Mouse (Mus musculus): Measurements from ENCODE around the gene Mgat5.

Mgat5 gene

GRCm38 (mm10) chr1:127259669-127260068 is 54.9 kb downstream of the Mgat5 start:
- no peak for DNase-seq (ENCODE audit: low spot score in 2 of 2)

- DNase-seq (ENCODE audit: low spot score in 2 of 2): no peak
These were observed 56.2 kb downstream of the Mgat5 start for GRCm38 (mm10) chr1:127260969-127261368.

- DNase-seq (ENCODE audit: low spot score in 2 of 2): no peak
These were observed 57.5 kb downstream of the Mgat5 start for GRCm38 (mm10) chr1:127262170-127262837.

GRCm38 (mm10) chr1:127267985-127268384 is 63.2 kb downstream of the Mgat5 start:
- no peak for DNase-seq (ENCODE audit: low spot score in 2 of 2)

- no peak for DNase-seq (ENCODE audit: low spot score in 2 of 2)
These were observed 64.5 kb downstream of the Mgat5 start for GRCm38 (mm10) chr1:127269343-127269742.

- DNase-seq (ENCODE audit: low spot score in 2 of 2): no peak
These were observed 65.6 kb downstream of the Mgat5 start for GRCm38 (mm10) chr1:127270273-127271020.

- DNase-seq (ENCODE audit: low spot score in 2 of 2): no peak
These were observed 66.3 kb downstream of the Mgat5 start for GRCm38 (mm10) chr1:127271156-127271555.

GRCm38 (mm10) chr1:127273363-127273762 is 68.5 kb downstream of the Mgat5 start:
- DNase-seq (ENCODE audit: low spot score in 2 of 2): no peak

- DNase-seq (ENCODE audit: low spot score in 2 of 2): no peak
These were observed 70.9 kb downstream of the Mgat5 start for GRCm38 (mm10) chr1:127275572-127276324.

- DNase-seq (ENCODE audit: low spot score in 2 of 2): no peak
These were observed 73.3 kb downstream of the Mgat5 start for GRCm38 (mm10) chr1:127278067-127278466.

GRCm38 (mm10) chr1:127280256-127280655 is 75.4 kb downstream of the Mgat5 start:
- no peak for DNase-seq (ENCODE audit: low spot score in 2 of 2)

- peak in 1 of 2 experiments; percentile 28 for DNase-seq (ENCODE audit: low spot score in 2 of 2)
These were observed 80.2 kb downstream of the Mgat5 start for GRCm38 (mm10) chr1:127284975-127285374.

- DNase-seq (ENCODE audit: low spot score in 2 of 2): no peak
These were observed 82.7 kb downstream of the Mgat5 start for GRCm38 (mm10) chr1:127287505-127287904.

GRCm38 (mm10) chr1:127290879-127291278 is 86.1 kb downstream of the Mgat5 start:
- no peak for DNase-seq (ENCODE audit: low spot score in 2 of 2)

GRCm38 (mm10) chr1:127291721-127292120 is 86.9 kb downstream of the Mgat5 start:
- DNase-seq (ENCODE audit: low spot score in 2 of 2): no peak

- no peak for DNase-seq (ENCODE audit: low spot score in 2 of 2)
These were observed 88.5 kb downstream of the Mgat5 start for GRCm38 (mm10) chr1:127293286-127293685.

- no peak for DNase-seq (ENCODE audit: low spot score in 2 of 2)
These were observed 92.0 kb downstream of the Mgat5 start for GRCm38 (mm10) chr1:127296815-127297214.

- no peak for DNase-seq (ENCODE audit: low spot score in 2 of 2)
These were observed 95.0 kb downstream of the Mgat5 start for GRCm38 (mm10) chr1:127299774-127300173.

- no peak for DNase-seq (ENCODE audit: low spot score in 2 of 2)
These were observed 96.2 kb downstream of the Mgat5 start for GRCm38 (mm10) chr1:127301038-127301437.

GRCm38 (mm10) chr1:127302620-127303019 is 97.8 kb downstream of the Mgat5 start:
- DNase-seq (ENCODE audit: low spot score in 2 of 2): no peak

- DNase-seq (ENCODE audit: low spot score in 2 of 2): no peak
These were observed 99.0 kb downstream of the Mgat5 start for GRCm38 (mm10) chr1:127303791-127304190.

- DNase-seq (ENCODE audit: low spot score in 2 of 2): no peak
These were observed 99.5 kb downstream of the Mgat5 start for GRCm38 (mm10) chr1:127304281-127304680.

GRCm38 (mm10) chr1:127305582-127305981 is 100.8 kb downstream of the Mgat5 start:
- DNase-seq (ENCODE audit: low spot score in 2 of 2): no peak

Data from urinary bladder, postnatal 4 days (tissue).